Mouse (Mus musculus) lung, embryonic 14.5 days (tissue): ENCODE results near the gene Olfr653. TPM values are rescaled to one million over a fixed set of nuclear protein-coding genes. Genes with fewer than 3 reads are reported as not detected.

Experiments used
- ATAC-seq: fragments of 200-750 bp; cut with Nextera tagmentation; 2 replicates; pipeline ENCODE4 v1.8.0; 2017; ENCODE audit warnings: mild to moderate bottlenecking, moderate TSS enrichment, moderate library complexity; ENCODE audit not compliant: insufficient read depth
- DNase-seq: peaks from one replicate; pipeline ENCODE4 v3.0.0-alpha.2; 2015
- H3K27ac ChIP-seq: fragments of 300-500 bp; sonication (generic); 2 replicates; pipeline ENCODE4 v1.5.1; 2014; ENCODE audit warnings: low read depth, mild to moderate bottlenecking, moderate library complexity
- H3K27me3 ChIP-seq: fragments of 300-500 bp; sonication (generic); 2 replicates; pipeline ENCODE4 v1.6.1; 2014; ENCODE audit warnings: low read length, control low read depth; ENCODE audit not compliant: insufficient read depth
- H3K36me3 ChIP-seq: fragments of 300-500 bp; sonication (generic); 2 replicates; pipeline ENCODE4 v1.6.1; 2014; ENCODE audit warnings: control low read depth; ENCODE audit not compliant: insufficient read depth
- H3K4me1 ChIP-seq: fragments of 300-500 bp; sonication (generic); 2 replicates; pipeline ENCODE4 v1.6.1; 2014; ENCODE audit warnings: antibody characterized with exemption, control low read depth; ENCODE audit not compliant: insufficient read depth
- H3K4me2 ChIP-seq: fragments of 300-500 bp; sonication (generic); 2 replicates; pipeline ENCODE4 v1.6.1; 2014; ENCODE audit warnings: mild to moderate bottlenecking
- H3K4me3 ChIP-seq: fragments of 300-500 bp; sonication (generic); 2 replicates; pipeline ENCODE4 v1.5.1; 2014; ENCODE audit warnings: low read depth, low read length
- H3K9ac ChIP-seq: fragments of 300-500 bp; sonication (generic); 2 replicates; pipeline ENCODE4 v1.6.1; 2014
- H3K9me3 ChIP-seq: fragments of 300-500 bp; sonication (generic); 2 replicates; pipeline ENCODE4 v1.6.1; 2016; ENCODE audit warnings: low read depth, low read length, control low read depth
- CTCF ChIP-seq: IDR thresholded peaks from 2 replicates; pipeline ENCODE4 v1.5.1; 2016; ENCODE audit warnings: antibody characterized with exemption, low read depth
- WGBS: fragments of 180-500 bp; shearing (Covaris S2); extraction: QIAGEN DNeasy Blood & Tissue Kit; methylation state at CpG from one replicate; pipeline ENCODE4 v1.1.7; 2014; 5-methylcytosine and 5-hydroxymethylcytosine counted together
- polyA plus RNA-seq: library from polyadenylated mRNA; unstranded; fragments of >200 nt; fragmentation: Nextera tagmentation; extraction: Ambion mirVana; gene quantifications from 2 replicates; pipeline ENCODE4 v1.2.1, GENCODE M21; 2014

The Olfr653 gene
- polyA plus RNA-seq: not detected in 2 replicates

- no peaks in the 10 kb centered on the region for H3K36me3 ChIP-seq
- no peak within 1 kb of the TSS for H3K9ac ChIP-seq
- no peak for DNase-seq
- no peak within 1 kb of the TSS for H3K4me2 ChIP-seq
- TF ChIP-seq CTCF: no peak
- no peaks in the 10 kb centered on the region for H3K9me3 ChIP-seq
- 51% methylated on average over 2 of the region's 2 CpGs for WGBS
- H3K27ac ChIP-seq: no peak within 1 kb of the TSS
- H3K4me1 ChIP-seq: no peaks in the 10 kb centered on the region
- ATAC-seq: no peak
- H3K4me3 ChIP-seq: no peak within 1 kb of the TSS
- H3K27me3 ChIP-seq: no peaks in the 10 kb centered on the region
These were observed at the start of gene Olfr653 for GRCm38 (mm10) chr7:104577014-104577413. Gene Olfr653 (plus strand): TSS chr7:104577314.

GRCm38 (mm10) chr7:104549833-104550232, 27.3 kb upstream of the Olfr653 start, which contains the start of gene Olfr651:
Gene Olfr651 (plus strand): TSS chr7:104550133.
- no peak for ATAC-seq
- WGBS: 59% methylated on average over 5 of the region's 5 CpGs
- Histone ChIP-seq H3K4me3 (no peak within 1 kb of the TSS), H3K4me1 (no peaks in the 10 kb centered on the region), H3K27ac (no peak within 1 kb of the TSS), H3K9me3 (no peaks in the 10 kb centered on the region), H3K9ac (no peak within 1 kb of the TSS), H3K36me3 (no peaks in the 10 kb centered on the region), H3K27me3 (no peaks in the 10 kb centered on the region), H3K4me2 (no peak within 1 kb of the TSS)
- DNase-seq: no peak
- no peak for TF ChIP-seq CTCF

GRCm38 (mm10) chr7:104552700-104553099, 24.4 kb upstream of the Olfr653 start:
- Histone ChIP-seq H3K4me2 (no peak overlapping the region), H3K4me3 (no peak overlapping the region), H3K9ac (no peak overlapping the region), H3K4me1 (no peaks in the 10 kb centered on the region), H3K27ac (no peak overlapping the region), H3K9me3 (no peaks in the 10 kb centered on the region), H3K36me3 (no peaks in the 10 kb centered on the region), H3K27me3 (no peaks in the 10 kb centered on the region)
- TF ChIP-seq CTCF: no peak
- WGBS: 73% methylated on average over 1 of the region's 1 CpGs
- no peak for DNase-seq
- no peak for ATAC-seq

GRCm38 (mm10) chr7:104560601-104561000, 16.5 kb upstream of the Olfr653 start, which contains the start of gene Olfr652:
Gene Olfr652 (plus strand): TSS chr7:104560901.
- Histone ChIP-seq H3K9ac (no peak within 1 kb of the TSS), H3K9me3 (no peaks in the 10 kb centered on the region), H3K27me3 (no peaks in the 10 kb centered on the region), H3K27ac (no peak within 1 kb of the TSS), H3K4me2 (no peak within 1 kb of the TSS), H3K4me1 (no peaks in the 10 kb centered on the region), H3K4me3 (no peak within 1 kb of the TSS), H3K36me3 (no peaks in the 10 kb centered on the region)
- DNase-seq (no peak), ATAC-seq (no peak)
- TF ChIP-seq CTCF: no peak

GRCm38 (mm10) chr7:104580846-104581245, 3.7 kb downstream of the Olfr653 start:
- DNase-seq (no peak), ATAC-seq (no peak)
- Histone ChIP-seq H3K4me1 (no peaks in the 10 kb centered on the region), H3K9ac (no peak overlapping the region), H3K27ac (no peak overlapping the region), H3K4me3 (no peak overlapping the region), H3K36me3 (no peaks in the 10 kb centered on the region), H3K27me3 (no peaks in the 10 kb centered on the region), H3K4me2 (no peak overlapping the region), H3K9me3 (no peaks in the 10 kb centered on the region)
- 85% methylated on average over 4 of the region's 4 CpGs for WGBS
- TF ChIP-seq CTCF: no peak

- Histone ChIP-seq H3K27ac (no peak overlapping the region), H3K9ac (no peak overlapping the region), H3K4me1 (no peaks in the 10 kb centered on the region), H3K27me3 (no peaks in the 10 kb centered on the region), H3K9me3 (no peaks in the 10 kb centered on the region), H3K36me3 (no peaks in the 10 kb centered on the region), H3K4me3 (no peak overlapping the region), H3K4me2 (no peak overlapping the region)
- WGBS: 77% methylated on average over 4 of the region's 4 CpGs
- DNase-seq (no peak), ATAC-seq (no peak)
- no peak for TF ChIP-seq CTCF
These were observed 4.3 kb downstream of the Olfr653 start for GRCm38 (mm10) chr7:104581429-104581828.

GRCm38 (mm10) chr7:104586725-104587124, 9.6 kb downstream of the Olfr653 start, which contains the start of gene Olfr654:
Gene Olfr654 (plus strand): TSS chr7:104587025.
- no peak within 1 kb of the TSS for H3K4me3 ChIP-seq
- ATAC-seq: no peak
- no peaks in the 10 kb centered on the region for H3K27me3 ChIP-seq
- no peaks in the 10 kb centered on the region for H3K36me3 ChIP-seq
- WGBS: 78% methylated on average over 4 of the region's 4 CpGs
- H3K9ac ChIP-seq: no peak within 1 kb of the TSS
- TF ChIP-seq CTCF: no peak
- no peak for DNase-seq
- H3K4me1 ChIP-seq: no peaks in the 10 kb centered on the region
- H3K4me2 ChIP-seq: no peak within 1 kb of the TSS
- no peaks in the 10 kb centered on the region for H3K9me3 ChIP-seq
- no peak within 1 kb of the TSS for H3K27ac ChIP-seq

- Histone ChIP-seq H3K36me3 (no peaks in the 10 kb centered on the region), H3K9me3 (no peaks in the 10 kb centered on the region), H3K4me1 (no peaks in the 10 kb centered on the region), H3K27ac (no peak overlapping the region), H3K4me2 (no peak overlapping the region), H3K4me3 (no peak overlapping the region), H3K9ac (no peak overlapping the region), H3K27me3 (no peaks in the 10 kb centered on the region)
- TF ChIP-seq CTCF: no peak
- ATAC-seq: no peak
- DNase-seq: no peak
- WGBS: 82% methylated on average over 5 of the region's 5 CpGs
These were observed 11.2 kb downstream of the Olfr653 start for GRCm38 (mm10) chr7:104588274-104588673.
